Mouse (Mus musculus) hindbrain, embryonic 14.5 days (tissue): ENCODE results near the gene Zpbp2. TPM values are rescaled to one million over a fixed set of nuclear protein-coding genes. Genes with fewer than 3 reads are reported as not detected.
"Not testable (repeated sequence)": the region's sequence is repeated elsewhere in the genome, so short reads cannot be mapped to it uniquely, and the experiment has no call there.

Experiments
- ATAC-seq: fragments of 200-750 bp; cut with Nextera tagmentation; 2 replicates; pipeline ENCODE4 v1.8.0; 2017; ENCODE audit warnings: moderate number of reproducible peaks, mild to moderate bottlenecking, moderate TSS enrichment, moderate library complexity; ENCODE audit not compliant: low FRiP score
- DNase-seq: peaks from one replicate; pipeline ENCODE4 v3.0.0-alpha.2; 2015; ENCODE audit warnings: low spot score
- H3K27ac ChIP-seq: fragments of 300-500 bp; sonication (generic); 2 replicates; pipeline ENCODE4 v1.5.1; 2014; ENCODE audit warnings: mild to moderate bottlenecking, moderate library complexity
- H3K27me3 ChIP-seq: fragments of 300-500 bp; sonication (generic); 2 replicates; pipeline ENCODE4 v1.6.1; 2014; ENCODE audit warnings: mild to moderate bottlenecking, low read length, mixed read lengths; ENCODE audit not compliant: control insufficient read depth, insufficient read depth
- H3K36me3 ChIP-seq: fragments of 300-500 bp; sonication (generic); replicated peaks from 2 replicates; pipeline ENCODE4 v1.6.1; 2014; ENCODE audit not compliant: control insufficient read depth, insufficient read depth
- H3K4me1 ChIP-seq: fragments of 300-500 bp; sonication (generic); replicated peaks from 2 replicates; pipeline ENCODE4 v1.6.1; 2014; ENCODE audit warnings: antibody characterized with exemption, low read length, mixed read lengths; ENCODE audit not compliant: control insufficient read depth, insufficient read depth
- H3K4me2 ChIP-seq: fragments of 300-500 bp; sonication (generic); replicated peaks from 2 replicates; pipeline ENCODE4 v1.6.1; 2014; ENCODE audit warnings: mild to moderate bottlenecking, moderate library complexity
- H3K4me3 ChIP-seq: fragments of 300-500 bp; sonication (generic); replicated peaks from 2 replicates; pipeline ENCODE4 v1.5.1; 2014; ENCODE audit warnings: mild to moderate bottlenecking, low read length
- H3K9ac ChIP-seq: fragments of 300-500 bp; sonication (generic); 2 replicates; pipeline ENCODE4 v1.6.1; 2014
- H3K9me3 ChIP-seq: fragments of 300-500 bp; sonication (generic); 2 replicates; pipeline ENCODE4 v1.6.1; 2016; ENCODE audit warnings: low read length; ENCODE audit not compliant: control insufficient read depth
- WGBS: fragments of 180-500 bp; shearing (Covaris S2); extraction: QIAGEN DNeasy Blood & Tissue Kit; methylation state at CpG from one replicate; pipeline ENCODE4 v1.1.7; 2014; 5-methylcytosine and 5-hydroxymethylcytosine counted together
- polyA plus RNA-seq: library from polyadenylated mRNA; unstranded; fragments of >200 nt; fragmentation: Nextera tagmentation; extraction: Ambion mirVana; gene quantifications from 2 replicates; pipeline ENCODE4 v1.2.1, GENCODE M21; 2014

Zpbp2 gene
- polyA plus RNA-seq, 1 experiment from 2014 or later, result not detected

GRCm38 (mm10) chr11:98595955-98596354, 45.1 kb downstream of the Zpbp2 start:
- WGBS, result 77% methylated on average over 3 of the region's 3 CpGs
- no peak overlapping the region for H3K9ac ChIP-seq
- no peak overlapping the region for H3K4me3 ChIP-seq
- DNase-seq (no peak), ATAC-seq (no peak)
- no peaks in the 10 kb centered on the region for H3K9me3 ChIP-seq
- no peaks in the 10 kb centered on the region for H3K36me3 ChIP-seq
- H3K4me2 ChIP-seq, result no peak overlapping the region
- H3K27ac ChIP-seq, result no peak overlapping the region
- H3K27me3 ChIP-seq, result peaks cover 10% of the 10 kb centered on the region; the same call in 1 of the 2 replicates
- no peaks in the 10 kb centered on the region for H3K4me1 ChIP-seq

- Histone ChIP-seq H3K36me3 (no peaks in the 10 kb centered on the region), H3K9me3 (no peaks in the 10 kb centered on the region), H3K4me3 (no peak overlapping the region), H3K27me3 (peaks cover 10% of the 10 kb centered on the region; the same call in 1 of the 2 replicates), H3K27ac (no peak overlapping the region), H3K4me2 (no peak overlapping the region), H3K4me1 (no peaks in the 10 kb centered on the region), H3K9ac (no peak overlapping the region)
- 43% methylated on average over 6 of the region's 6 CpGs for WGBS
- no peak for ATAC-seq
- peak; percentile 52 for DNase-seq
These were observed 46.5 kb downstream of the Zpbp2 start for GRCm38 (mm10) chr11:98597363-98597762.

DNA sequence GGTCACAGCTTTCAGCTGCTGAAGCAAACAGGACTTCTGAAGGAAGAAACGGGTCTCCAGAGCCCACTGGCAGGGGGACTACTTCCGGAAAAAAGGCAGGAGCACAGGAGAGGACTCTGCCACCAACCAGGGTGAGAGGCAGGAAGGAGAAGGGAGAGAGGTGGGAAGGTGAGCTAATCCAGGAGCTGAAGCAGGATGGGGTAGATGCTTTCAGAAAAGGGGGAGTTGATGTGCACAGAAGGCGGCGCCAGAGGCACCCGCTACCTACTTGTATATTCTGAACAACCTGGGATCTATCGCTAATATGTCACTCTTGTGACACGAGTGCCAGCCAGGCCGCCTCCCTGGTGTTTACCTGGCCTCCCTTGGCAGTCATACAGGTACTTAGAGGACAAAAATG, 47.1 kb downstream of the Zpbp2 start, which contains the start of gene Lrrc3c:
Gene Lrrc3c, plus strand, starts transcription at position 301 of the 400 bp plus-strand sequence.
- Histone ChIP-seq H3K27ac (no peak within 1 kb of the TSS), H3K9me3 (no peaks in the 10 kb centered on the region), H3K36me3 (no peaks in the 10 kb centered on the region), H3K4me1 (no peaks in the 10 kb centered on the region), H3K9ac (no peak within 1 kb of the TSS), H3K4me3 (no peak within 1 kb of the TSS), H3K4me2 (no peak within 1 kb of the TSS), H3K27me3 (peaks cover 10% of the 10 kb centered on the region; the same call in 1 of the 2 replicates)
- WGBS, result 83% methylated on average over 8 of the region's 8 CpGs
- no peak for ATAC-seq
- no peak for DNase-seq

- DNase-seq (no peak), ATAC-seq (no peak)
- Histone ChIP-seq H3K4me2 (no peak overlapping the region), H3K9me3 (no peaks in the 10 kb centered on the region), H3K9ac (no peak overlapping the region), H3K4me3 (no peak overlapping the region), H3K27me3 (peaks cover 7% of the 10 kb centered on the region; the same call in 1 of the 2 replicates), H3K36me3 (no peaks in the 10 kb centered on the region), H3K4me1 (no peaks in the 10 kb centered on the region), H3K27ac (no peak overlapping the region)
- WGBS, result 65% methylated on average over 18 of the region's 18 CpGs
These were observed 48.0 kb downstream of the Zpbp2 start for GRCm38 (mm10) chr11:98598851-98599290.

DNA sequence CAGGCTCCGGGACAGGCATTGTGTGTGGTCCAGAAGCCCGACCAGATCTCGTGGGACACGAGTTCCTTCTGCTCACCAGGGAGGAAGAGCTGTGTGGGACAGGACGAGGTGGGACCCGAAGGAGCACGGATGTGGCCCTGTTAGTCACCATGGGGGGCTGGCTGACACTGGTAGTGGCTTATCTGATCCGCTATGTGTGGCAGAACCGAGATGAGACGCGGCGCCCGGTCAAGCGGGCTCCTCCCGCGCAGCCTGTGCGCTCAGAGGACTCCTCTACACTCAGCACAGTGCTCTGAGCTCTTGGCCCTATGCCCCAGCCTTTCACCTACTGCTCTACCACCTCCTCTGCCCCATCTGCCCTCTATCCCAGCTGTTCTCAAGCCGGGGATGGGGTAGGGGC, 48.4 kb downstream of the Zpbp2 start:
- Histone ChIP-seq H3K27ac (no peak overlapping the region), H3K27me3 (peaks cover 7% of the 10 kb centered on the region; the same call in 1 of the 2 replicates), H3K36me3 (no peaks in the 10 kb centered on the region), H3K9me3 (no peaks in the 10 kb centered on the region), H3K4me1 (no peaks in the 10 kb centered on the region), H3K4me2 (no peak overlapping the region), H3K4me3 (no peak overlapping the region), H3K9ac (no peak overlapping the region)
- DNase-seq (no peak), ATAC-seq (no peak)
- WGBS, result 42% methylated on average over 18 of the region's 18 CpGs

DNA sequence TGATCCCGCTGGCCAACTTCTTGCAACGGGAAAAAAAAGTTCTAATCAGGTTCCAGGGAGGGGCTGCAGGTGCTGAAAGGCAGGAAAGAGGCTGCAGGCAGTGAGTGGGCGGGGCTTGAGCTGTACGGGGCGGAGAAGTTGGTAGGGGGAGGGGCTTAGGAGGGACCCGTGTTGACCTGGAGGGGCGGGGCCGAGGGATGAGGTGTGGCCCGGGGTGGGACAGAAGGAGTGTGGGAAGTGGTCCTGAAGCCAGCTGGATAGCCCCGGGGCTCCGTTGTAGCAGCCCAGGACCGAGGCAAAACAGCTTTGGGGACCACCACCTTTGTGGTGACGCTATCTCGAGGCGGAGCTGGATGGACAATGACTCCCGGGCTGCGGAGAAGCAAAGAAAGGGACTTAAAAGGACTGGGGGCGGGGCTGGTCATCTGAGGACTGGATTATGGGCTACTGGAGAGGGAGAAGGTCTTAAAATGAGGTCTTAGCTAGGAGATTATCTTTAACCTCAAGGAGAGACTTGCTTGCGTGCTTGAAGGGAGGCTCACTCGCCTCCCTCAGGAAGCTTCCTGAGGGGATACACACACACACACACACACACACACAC, 51.3 kb downstream of the Zpbp2 start:
- peaks cover 7% of the 10 kb centered on the region; the same call in 1 of the 2 replicates for H3K27me3 ChIP-seq
- peak overlapping the region; percentile 42 for H3K4me2 ChIP-seq
- peak overlapping the region; percentile 18 for H3K4me3 ChIP-seq
- no peaks in the 10 kb centered on the region for H3K4me1 ChIP-seq
- peak overlapping the region; percentile 20; the same call in 1 of the 2 replicates for H3K9ac ChIP-seq
- no peaks in the 10 kb centered on the region for H3K36me3 ChIP-seq
- WGBS, result 1% methylated on average over 20 of the region's 20 CpGs
- H3K27ac ChIP-seq, result no peak overlapping the region
- no peak for ATAC-seq
- DNase-seq, result no peak
- no peaks in the 10 kb centered on the region for H3K9me3 ChIP-seq

GRCm38 (mm10) chr11:98603953-98604352, 53.1 kb downstream of the Zpbp2 start:
- no peak for DNase-seq
- H3K27me3 ChIP-seq, result 0 out of 2 replicates have a peak, but pooled peaks cover under 1% of the 10 kb centered on the region
- no peaks in the 10 kb centered on the region for H3K9me3 ChIP-seq
- H3K9ac ChIP-seq, result no peak overlapping the region
- H3K4me3 ChIP-seq, result no peak overlapping the region
- H3K4me1 ChIP-seq, result no peaks in the 10 kb centered on the region
- WGBS, result 85% methylated on average over 2 of the region's 2 CpGs
- H3K27ac ChIP-seq, result no peak overlapping the region
- ATAC-seq, result no peak
- no peaks in the 10 kb centered on the region for H3K36me3 ChIP-seq
- no peak overlapping the region for H3K4me2 ChIP-seq

DNA sequence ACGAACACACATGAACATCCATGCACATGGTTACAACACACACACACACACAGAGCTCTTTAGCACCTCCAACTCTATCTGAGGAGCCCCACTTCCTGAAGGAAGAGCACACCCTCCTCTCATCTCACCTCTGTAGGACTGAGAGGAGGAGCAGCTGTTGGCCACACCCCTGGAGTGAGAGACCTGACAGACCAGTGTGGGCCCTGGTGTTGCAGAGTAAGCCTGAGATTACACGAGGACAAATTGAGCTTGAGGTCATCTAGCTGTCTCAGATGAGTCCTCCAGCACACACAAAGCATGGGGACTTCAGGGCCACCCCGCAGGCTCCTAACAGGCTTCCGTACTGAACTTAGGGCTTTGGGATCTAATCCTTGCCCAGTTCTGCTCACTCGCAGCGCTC, 54.0 kb downstream of the Zpbp2 start:
- not testable (repeated sequence) for H3K27me3 ChIP-seq, H3K9ac ChIP-seq, ATAC-seq, H3K4me3 ChIP-seq, H3K4me1 ChIP-seq, DNase-seq, H3K9me3 ChIP-seq, H3K27ac ChIP-seq, H3K36me3 ChIP-seq, H3K4me2 ChIP-seq
- WGBS, result 72% methylated on average over 6 of the region's 6 CpGs

GRCm38 (mm10) chr11:98606763-98607162, 55.9 kb downstream of the Zpbp2 start:
- Histone ChIP-seq H3K9ac (no peak overlapping the region), H3K36me3 (no peaks in the 10 kb centered on the region), H3K9me3 (no peaks in the 10 kb centered on the region), H3K4me3 (no peak overlapping the region), H3K4me2 (no peak overlapping the region), H3K27ac (no peak overlapping the region), H3K27me3 (no peaks in the 10 kb centered on the region), H3K4me1 (no peaks in the 10 kb centered on the region)
- peak; percentile 76 for DNase-seq
- WGBS, result 4% methylated on average over 3 of the region's 3 CpGs
- ATAC-seq, result no peak
